ENCODE assay signal across 10 mouse cellular contexts in the genomic region with DNA sequence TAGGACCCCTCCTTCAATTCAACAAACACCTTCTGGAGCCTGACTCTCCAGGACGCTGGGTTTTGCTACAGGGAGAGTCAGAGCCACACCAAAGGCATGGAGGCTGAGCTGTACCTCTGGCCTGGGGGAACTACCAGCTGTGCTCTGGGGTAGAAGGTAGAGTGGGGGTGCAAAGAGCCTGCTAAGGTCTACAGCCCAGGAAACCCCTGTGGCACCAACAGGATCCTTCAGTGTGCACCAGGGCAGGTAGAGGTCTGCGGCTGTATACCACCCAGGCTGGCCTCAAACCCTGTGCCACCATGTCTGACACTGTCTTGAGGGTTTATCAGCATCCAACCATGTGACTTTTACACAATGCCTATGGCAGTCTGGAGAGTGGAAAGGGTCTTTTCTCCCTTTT.
DNase-seq lines count a peak whose midpoint lies in the region; ATAC-seq and TF ChIP-seq lines count a peak whose summit lies in the region.
"Had no signal": no experiment of that assay in that cellular context is flagged by ENCODE, and none has a peak within 500 bp of the region (broad histone marks: within the 10 kb centered on the region; RNA-seq: fewer than 3 reads in every experiment).

No protein-coding gene starts in this region.

- no peaks in the 10 kb centered on the region for H3K36me3 ChIP-seq in heart, embryonic 12.5 days
- H3K36me3 ChIP-seq in midbrain, embryonic 10.5 days: no peaks in the 10 kb centered on the region
- H3K36me3 ChIP-seq in midbrain, postnatal 0 days (ENCODE audit: insufficient read depth, low read length): no peaks in the 10 kb centered on the region
- H3K36me3 ChIP-seq in hindbrain, postnatal 0 days (ENCODE audit: insufficient read depth, low read length): no peaks in the 10 kb centered on the region
- H3K36me3 ChIP-seq in stomach, embryonic 16.5 days (ENCODE audit: control insufficient read depth, insufficient read depth, low read length): no peaks in the 10 kb centered on the region

- H3K4me3 ChIP-seq in heart, embryonic 12.5 days: no peak overlapping the region
- no peak overlapping the region for H3K4me3 ChIP-seq in midbrain, embryonic 10.5 days
- no peak overlapping the region for H3K4me3 ChIP-seq in midbrain, postnatal 0 days (ENCODE audit: low read depth, low read length)
- H3K4me3 ChIP-seq in hindbrain, postnatal 0 days (ENCODE audit: low read length): no peak overlapping the region
- no peak overlapping the region for H3K4me3 ChIP-seq in stomach, embryonic 16.5 days (replicated peaks; ENCODE audit: low read length)

- 56% methylated on average over 2 of the region's 2 CpGs for WGBS in heart, embryonic 12.5 days
- 92% methylated on average over 2 of the region's 2 CpGs for WGBS in midbrain, embryonic 10.5 days
- WGBS in midbrain, postnatal 0 days: 89% methylated on average over 2 of the region's 2 CpGs
- WGBS in hindbrain, postnatal 0 days: 92% methylated on average over 2 of the region's 2 CpGs
- 84% methylated on average over 2 of the region's 2 CpGs for WGBS in stomach, embryonic 16.5 days

- no peak overlapping the region for H3K9ac ChIP-seq in heart, embryonic 12.5 days
- no peak overlapping the region for H3K9ac ChIP-seq in midbrain, postnatal 0 days (replicated peaks; ENCODE audit: low read length, poor library complexity, severe bottlenecking)
- no peak overlapping the region for H3K9ac ChIP-seq in hindbrain, postnatal 0 days (replicated peaks; ENCODE audit: low read length)
- H3K9ac ChIP-seq in stomach, embryonic 16.5 days (ENCODE audit: low read length): no peak overlapping the region

- peaks cover 21% of the 10 kb centered on the region for H3K4me1 ChIP-seq in heart, embryonic 12.5 days (replicated peaks)
- peaks cover 34% of the 10 kb centered on the region for H3K4me1 ChIP-seq in midbrain, embryonic 10.5 days
- H3K4me1 ChIP-seq in midbrain, postnatal 0 days (ENCODE audit: insufficient read depth, low read length): no peaks in the 10 kb centered on the region
- H3K4me1 ChIP-seq in hindbrain, postnatal 0 days (ENCODE audit: insufficient read depth, low read length): peaks cover 11% of the 10 kb centered on the region; the same call in 1 of the 2 replicates
- peaks cover 16% of the 10 kb centered on the region; the same call in 1 of the 2 replicates for H3K4me1 ChIP-seq in stomach, embryonic 16.5 days (ENCODE audit: control insufficient read depth, insufficient read depth, low read length)

- TF ChIP-seq CTCF in midbrain, postnatal 0 days (IDR thresholded peaks at IDR 0.05): no peak
- no peak for TF ChIP-seq CTCF in hindbrain, postnatal 0 days (IDR thresholded peaks at IDR 0.05; ENCODE audit: low read depth)

- no peak for DNase-seq in heart, adult 8-10 months (ENCODE audit: low spot score)
- DNase-seq in midbrain, embryonic 10.5 days (ENCODE audit: low spot score): no peak
- DNase-seq in midbrain, postnatal 0 days (ENCODE audit: low spot score): no peak
- DNase-seq in hindbrain, postnatal 0 days (ENCODE audit: low spot score): no peak
- no peak for DNase-seq in cerebellum, adult 11-12 months
- no peak for DNase-seq in layer of hippocampus, adult 11-12 months (ENCODE audit: low spot score)
- DNase-seq: thymus, adult 2 months had no signal

- peak overlapping the region; percentile 89 for H3K27ac ChIP-seq in heart, embryonic 12.5 days (ENCODE audit: poor library complexity, severe bottlenecking)
- peak overlapping the region; percentile 71 for H3K27ac ChIP-seq in midbrain, embryonic 10.5 days (replicated peaks)
- H3K27ac ChIP-seq in midbrain, postnatal 0 days (ENCODE audit: low read depth, low read length): no peak overlapping the region
- H3K27ac ChIP-seq in hindbrain, postnatal 0 days: peak overlapping the region; percentile 26; the same call in 1 of the 2 replicates
- peak overlapping the region; percentile 73; the same call in 1 of the 2 replicates for H3K27ac ChIP-seq in stomach, embryonic 16.5 days (ENCODE audit: low read length)

- ATAC-seq in heart, embryonic 12.5 days (ENCODE audit: insufficient number of reproducible peaks, low FRiP score): no peak
- no peak for ATAC-seq in midbrain, postnatal 0 days (ENCODE audit: low FRiP score)
- ATAC-seq in hindbrain, postnatal 0 days: 0 out of 2 replicates have a peak, but pooled peaks have one; percentile 24
- ATAC-seq in stomach, embryonic 16.5 days (ENCODE audit: insufficient read depth, low FRiP score): no peak

- no peak overlapping the region for H3K4me2 ChIP-seq in heart, embryonic 12.5 days
- H3K4me2 ChIP-seq in midbrain, postnatal 0 days (ENCODE audit: low read depth, low read length, poor library complexity, severe bottlenecking): no peak overlapping the region
- no peak overlapping the region for H3K4me2 ChIP-seq in hindbrain, postnatal 0 days (ENCODE audit: low read depth, low read length)
- H3K4me2 ChIP-seq in stomach, embryonic 16.5 days (ENCODE audit: low read depth, low read length): no peak overlapping the region

- no peaks in the 10 kb centered on the region for H3K27me3 ChIP-seq in heart, embryonic 12.5 days (replicated peaks)
- H3K27me3 ChIP-seq in midbrain, embryonic 10.5 days (ENCODE audit: low read depth, poor library complexity, severe bottlenecking): no peaks in the 10 kb centered on the region
- no peaks in the 10 kb centered on the region for H3K27me3 ChIP-seq in midbrain, postnatal 0 days (ENCODE audit: insufficient read depth, low read length)
- no peaks in the 10 kb centered on the region for H3K27me3 ChIP-seq in hindbrain, postnatal 0 days (ENCODE audit: insufficient read depth, low read length)
- no peaks in the 10 kb centered on the region for H3K27me3 ChIP-seq in stomach, embryonic 16.5 days (ENCODE audit: control insufficient read depth, insufficient read depth, low read length)
- H3K27me3 ChIP-seq: CH12.LX had no signal

- no peaks in the 10 kb centered on the region for H3K9me3 ChIP-seq in heart, embryonic 12.5 days (replicated peaks)
- no peaks in the 10 kb centered on the region for H3K9me3 ChIP-seq in midbrain, embryonic 10.5 days (replicated peaks)
- H3K9me3 ChIP-seq in midbrain, postnatal 0 days (ENCODE audit: low read length): no peaks in the 10 kb centered on the region
- no peaks in the 10 kb centered on the region for H3K9me3 ChIP-seq in hindbrain, postnatal 0 days (ENCODE audit: low read length)
- H3K9me3 ChIP-seq in stomach, embryonic 16.5 days (replicated peaks; ENCODE audit: control insufficient read depth, low read length): no peaks in the 10 kb centered on the region
